Mouse (Mus musculus) thymus, adult 2 months (tissue): ENCODE data around the gene Pcgf1.

ENCODE experiments used
- CTCF ChIP-seq: fragments of 200-500 bp; IDR thresholded peaks from 2 replicates; pipeline ENCODE4 v1.5.1; 2012; ENCODE audit warnings: mild to moderate bottlenecking, control low read depth, low read length, moderate library complexity, borderline replicate concordance; ENCODE audit not compliant: control insufficient read depth, poor library complexity, insufficient read depth; ENCODE audit errors: extremely low read depth
- POLR2A ChIP-seq: fragments of 200-500 bp; IDR thresholded peaks from 2 replicates; pipeline ENCODE4 v1.6.1; 2012; ENCODE audit warnings: mild to moderate bottlenecking, low read length, control low read depth, moderate library complexity; ENCODE audit not compliant: control insufficient read depth, poor library complexity, insufficient read depth; ENCODE audit errors: extremely low read depth

GRCm38 (mm10) chr6:83092416-83093127 is 14.9 kb downstream of the Pcgf1 start:
- no peak for TF ChIP-seq POLR2A
- TF ChIP-seq CTCF, result no peak
